Mouse (Mus musculus) forebrain, embryonic 16.5 days (tissue): ENCODE measurements around the gene Clec2d. TPM values are rescaled to one million over a fixed set of nuclear protein-coding genes. Genes with fewer than 3 reads are reported as not detected.

Experiments
- ATAC-seq: fragments of 200-750 bp; cut with Nextera tagmentation; 2 replicates; pipeline ENCODE4 v1.8.0; 2017; ENCODE audit warnings: mild to moderate bottlenecking, moderate library complexity
- H3K27ac ChIP-seq: fragments of 300-500 bp; sonication (generic); 2 replicates; pipeline ENCODE4 v1.5.1; 2014; ENCODE audit warnings: low read length, control low read depth
- H3K27me3 ChIP-seq: fragments of 300-500 bp; sonication (generic); replicated peaks from 2 replicates; pipeline ENCODE4 v1.6.1; 2014; ENCODE audit warnings: low read length; ENCODE audit not compliant: control insufficient read depth, insufficient read depth
- H3K36me3 ChIP-seq: fragments of 300-500 bp; sonication (generic); 2 replicates; pipeline ENCODE4 v1.6.1; 2014; ENCODE audit not compliant: control insufficient read depth, insufficient read depth
- H3K4me1 ChIP-seq: fragments of 300-500 bp; sonication (generic); replicated peaks from 2 replicates; pipeline ENCODE4 v1.6.1; 2014; ENCODE audit warnings: low read length; ENCODE audit not compliant: control insufficient read depth, insufficient read depth
- H3K4me2 ChIP-seq: fragments of 300-500 bp; sonication (generic); 2 replicates; pipeline ENCODE4 v1.6.1; 2014; ENCODE audit warnings: mild to moderate bottlenecking, low read length, control low read depth
- H3K4me3 ChIP-seq: fragments of 300-500 bp; sonication (generic); replicated peaks from 2 replicates; pipeline ENCODE4 v1.5.1; 2014; ENCODE audit warnings: mild to moderate bottlenecking, low read length, control low read depth
- H3K9ac ChIP-seq: fragments of 300-500 bp; sonication (generic); replicated peaks from 2 replicates; pipeline ENCODE4 v1.6.1; 2014; ENCODE audit warnings: low read depth, low read length, control low read depth
- H3K9me3 ChIP-seq: fragments of 300-500 bp; sonication (generic); 2 replicates; pipeline ENCODE4 v1.6.1; 2016; ENCODE audit warnings: low read length; ENCODE audit not compliant: control insufficient read depth
- WGBS: fragments of 180-500 bp; shearing (Covaris S2); extraction: QIAGEN DNeasy Blood & Tissue Kit; methylation state at CpG from one replicate; pipeline ENCODE4 v1.1.7; 2014; 5-methylcytosine and 5-hydroxymethylcytosine counted together
- polyA plus RNA-seq: library from polyadenylated mRNA; unstranded; fragments of >200 nt; fragmentation: Nextera tagmentation; extraction: Ambion mirVana; gene quantifications from 2 replicates; pipeline ENCODE4 v1.2.1, GENCODE M21; 2015

The Clec2d gene
- polyA plus RNA-seq, 1 experiment from 2014 or later = 0.18 TPM

DNA sequence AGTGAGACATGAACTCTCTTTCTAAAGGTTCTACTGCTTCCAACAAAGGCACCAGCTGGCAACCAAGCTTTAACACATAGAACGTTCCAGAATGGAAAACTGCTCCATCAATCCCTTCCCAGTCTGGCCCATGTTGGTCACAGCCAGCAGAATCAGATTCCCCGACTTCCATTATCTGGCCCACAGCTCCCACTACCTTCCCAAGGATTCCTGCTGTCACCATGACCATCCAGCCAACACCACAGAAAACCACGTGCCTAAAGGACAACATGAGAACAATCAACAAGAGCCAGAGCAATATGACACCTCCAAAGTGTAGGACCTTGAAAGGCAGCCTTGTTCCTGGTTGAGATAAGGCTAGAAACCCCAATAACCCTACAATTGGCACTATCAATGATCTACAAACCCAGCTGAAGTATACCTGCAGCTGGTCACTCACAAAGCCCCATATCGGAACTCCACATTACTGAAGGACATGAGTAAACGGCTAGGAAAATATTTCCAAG, 37.8 kb downstream of the Clec2d start:
- no peaks in the 10 kb centered on the region for H3K36me3 ChIP-seq
- no peak for ATAC-seq
- 81% methylated on average over 5 of the region's 5 CpGs for WGBS
- H3K4me1 ChIP-seq = no peaks in the 10 kb centered on the region
- no peak overlapping the region for H3K27ac ChIP-seq
- no peak overlapping the region for H3K4me2 ChIP-seq
- no peak overlapping the region for H3K4me3 ChIP-seq
- H3K9me3 ChIP-seq = no peaks in the 10 kb centered on the region
- H3K9ac ChIP-seq = no peak overlapping the region
- no peaks in the 10 kb centered on the region for H3K27me3 ChIP-seq

DNA sequence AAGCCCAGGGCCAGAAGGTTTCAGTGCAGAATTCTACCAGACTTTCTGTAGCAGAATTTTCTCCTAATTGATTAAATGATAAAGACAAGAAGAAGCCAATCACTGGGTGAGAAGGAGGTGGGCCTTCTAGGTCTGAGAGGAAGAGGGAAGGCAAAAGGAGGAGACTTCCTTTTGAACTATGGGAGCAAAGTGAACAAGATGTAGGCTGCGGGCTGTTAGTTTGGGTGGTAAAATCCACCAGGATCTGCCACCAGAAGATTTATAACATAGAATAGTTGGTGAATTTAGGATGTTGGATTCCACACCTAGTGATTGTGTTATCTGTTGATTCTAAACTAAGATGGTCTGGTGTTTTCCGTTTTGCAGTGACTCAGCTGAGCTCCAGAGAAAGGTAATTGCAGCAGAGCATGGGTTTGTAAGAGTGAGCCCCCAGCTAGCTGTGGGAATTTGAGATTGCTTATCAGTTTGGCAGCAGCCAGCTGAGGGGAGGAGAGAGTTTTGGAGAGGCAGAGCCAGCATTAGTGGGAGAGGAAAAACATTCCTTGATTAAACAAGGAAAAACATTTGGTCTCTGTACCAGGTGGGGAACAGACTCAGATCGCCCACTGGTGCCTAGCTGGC, 39.6 kb downstream of the Clec2d start:
- Histone ChIP-seq H3K4me1 (no peaks in the 10 kb centered on the region), H3K9me3 (no peaks in the 10 kb centered on the region), H3K36me3 (no peaks in the 10 kb centered on the region), H3K4me2 (no peak overlapping the region), H3K27ac (no peak overlapping the region), H3K9ac (no peak overlapping the region), H3K4me3 (no peak overlapping the region), H3K27me3 (no peaks in the 10 kb centered on the region)
- WGBS = 86% methylated on average over 3 of the region's 3 CpGs
- no peak for ATAC-seq

DNA sequence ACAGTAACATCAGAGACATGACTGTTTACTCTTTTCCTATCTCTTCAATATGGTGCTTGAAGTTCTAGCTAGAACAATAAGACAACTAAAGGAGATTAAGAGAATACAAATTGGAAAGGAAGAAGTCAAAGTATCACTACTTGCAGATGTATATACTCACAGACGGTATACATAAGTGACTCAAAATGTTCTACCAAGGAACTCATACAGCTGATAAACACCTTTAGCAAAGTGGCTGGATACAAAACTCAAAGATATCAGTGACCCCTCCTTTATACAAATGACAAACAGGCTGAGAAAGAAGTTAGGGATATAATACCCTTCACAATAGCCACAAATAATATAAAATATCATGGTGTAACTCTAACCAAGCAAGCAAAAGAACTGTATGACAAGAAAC, 40.6 kb downstream of the Clec2d start:
- H3K4me2 ChIP-seq = no peak overlapping the region
- H3K9ac ChIP-seq = no peak overlapping the region
- no peak overlapping the region for H3K4me3 ChIP-seq
- H3K36me3 ChIP-seq = no peaks in the 10 kb centered on the region
- no peaks in the 10 kb centered on the region for H3K9me3 ChIP-seq
- WGBS = 100% methylated on average over 1 of the region's 1 CpGs
- ATAC-seq = no peak
- no peaks in the 10 kb centered on the region for H3K4me1 ChIP-seq
- no peak overlapping the region for H3K27ac ChIP-seq
- no peaks in the 10 kb centered on the region for H3K27me3 ChIP-seq

DNA sequence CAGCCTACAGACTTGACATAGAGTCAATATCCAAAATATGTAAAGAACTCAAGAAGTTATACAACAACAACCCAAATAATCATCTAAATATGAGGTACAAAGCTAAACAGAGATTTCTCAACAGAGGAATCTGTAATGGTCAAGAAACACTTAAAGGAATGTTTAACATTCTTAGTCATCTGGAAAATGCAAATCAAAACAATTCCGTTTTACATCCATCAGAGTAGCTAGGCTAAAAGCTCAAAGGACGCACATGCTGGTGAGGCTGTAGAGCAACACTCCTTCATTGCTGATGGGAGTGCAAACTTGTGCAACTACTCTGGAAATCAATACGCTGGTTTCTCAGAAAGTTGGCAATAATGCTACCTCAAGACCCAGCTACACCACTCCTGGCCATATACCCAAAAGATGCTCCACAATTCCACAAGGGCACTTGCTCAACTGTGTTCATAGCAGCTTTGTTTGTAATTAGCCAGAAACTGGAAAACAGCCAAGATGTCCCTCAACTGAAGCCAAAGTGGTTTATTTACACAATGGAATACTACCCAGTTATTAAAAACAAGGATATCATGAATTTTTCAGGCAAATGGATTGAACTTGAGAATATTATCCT, 41.9 kb downstream of the Clec2d start:
- ATAC-seq = no peak
- H3K4me2 ChIP-seq = no peak overlapping the region
- 95% methylated on average over 3 of the region's 3 CpGs for WGBS
- H3K27me3 ChIP-seq = no peaks in the 10 kb centered on the region
- H3K27ac ChIP-seq = no peak overlapping the region
- H3K36me3 ChIP-seq = no peaks in the 10 kb centered on the region
- H3K4me3 ChIP-seq = no peak overlapping the region
- no peaks in the 10 kb centered on the region for H3K4me1 ChIP-seq
- H3K9ac ChIP-seq = no peak overlapping the region
- H3K9me3 ChIP-seq = no peaks in the 10 kb centered on the region

DNA sequence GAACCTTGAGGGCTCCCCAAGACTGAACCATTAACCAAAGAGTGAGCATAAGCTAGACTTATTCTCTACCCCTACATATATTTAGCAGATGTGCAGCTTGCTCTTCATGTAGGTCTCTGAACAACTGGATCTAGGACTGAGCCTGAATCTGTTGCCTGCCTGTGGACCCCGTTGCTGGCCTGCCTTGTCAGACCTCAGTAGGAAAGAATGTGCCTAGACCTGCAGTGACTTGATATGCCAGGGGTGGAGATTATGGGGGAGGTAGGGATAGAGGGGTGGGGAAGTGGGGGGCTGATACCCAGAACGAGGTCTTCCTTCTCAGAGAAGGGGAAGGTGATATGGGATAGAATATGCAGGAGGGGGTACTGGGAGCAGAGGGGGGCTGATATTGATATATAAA, 43.2 kb downstream of the Clec2d start:
- WGBS = 74% methylated on average over 2 of the region's 2 CpGs
- ATAC-seq = no peak
- H3K27ac ChIP-seq = no peak overlapping the region

DNA sequence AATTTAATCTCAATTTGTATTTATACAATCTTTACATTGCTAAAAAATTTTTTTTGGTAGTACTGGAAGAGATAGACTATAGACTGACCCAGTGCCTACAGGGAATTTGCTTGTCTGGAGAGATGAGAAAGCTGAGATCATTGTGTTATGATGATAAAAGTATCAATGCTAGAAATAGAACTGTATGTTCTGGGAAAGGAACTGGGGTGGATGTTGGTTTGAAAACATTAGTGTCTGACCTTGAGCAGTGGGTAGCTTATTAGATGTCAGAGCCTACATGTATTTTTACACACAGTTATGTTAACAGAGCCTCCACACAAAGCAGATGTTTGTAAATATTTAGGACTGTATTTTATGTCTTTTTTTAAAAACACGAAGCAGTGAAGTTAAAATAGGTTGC, 43.7 kb downstream of the Clec2d start:
- Histone ChIP-seq H3K27ac (no peak overlapping the region), H3K9me3 (no peaks in the 10 kb centered on the region), H3K4me2 (no peak overlapping the region), H3K27me3 (no peaks in the 10 kb centered on the region), H3K9ac (no peak overlapping the region), H3K4me3 (no peak overlapping the region), H3K36me3 (no peaks in the 10 kb centered on the region), H3K4me1 (no peaks in the 10 kb centered on the region)
- ATAC-seq = no peak
- WGBS = 73% methylated on average over 1 of the region's 1 CpGs

More for the DNA sequence above, 43.2 kb downstream of the Clec2d start:
- H3K4me1 ChIP-seq = no peaks in the 10 kb centered on the region
- no peak overlapping the region for H3K4me3 ChIP-seq
- no peaks in the 10 kb centered on the region for H3K9me3 ChIP-seq
- H3K4me2 ChIP-seq = no peak overlapping the region
- H3K36me3 ChIP-seq = no peaks in the 10 kb centered on the region
- H3K9ac ChIP-seq = no peak overlapping the region
- H3K27me3 ChIP-seq = no peaks in the 10 kb centered on the region

DNA sequence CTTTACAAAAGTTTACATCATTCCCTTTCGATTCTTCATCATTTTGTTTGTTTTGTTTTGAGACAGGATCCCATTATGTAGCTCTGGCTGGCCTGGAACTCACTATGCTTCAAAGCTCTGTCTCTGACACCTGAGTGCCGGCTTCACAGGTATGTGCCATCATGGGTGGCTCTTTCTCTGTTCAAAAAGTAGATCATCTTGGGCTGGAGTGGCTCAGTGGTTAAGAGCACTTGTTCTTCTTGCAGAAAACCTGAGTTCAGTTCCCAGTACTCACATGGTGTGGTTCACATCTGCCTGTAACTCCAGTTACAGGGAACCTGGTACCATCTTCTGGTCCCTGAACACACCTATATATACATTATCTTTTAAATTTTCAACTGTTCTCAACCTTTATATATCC, 44.7 kb downstream of the Clec2d start:
- 70% methylated on average over 2 of the region's 2 CpGs for whole genome bisulfite sequencing

DNA sequence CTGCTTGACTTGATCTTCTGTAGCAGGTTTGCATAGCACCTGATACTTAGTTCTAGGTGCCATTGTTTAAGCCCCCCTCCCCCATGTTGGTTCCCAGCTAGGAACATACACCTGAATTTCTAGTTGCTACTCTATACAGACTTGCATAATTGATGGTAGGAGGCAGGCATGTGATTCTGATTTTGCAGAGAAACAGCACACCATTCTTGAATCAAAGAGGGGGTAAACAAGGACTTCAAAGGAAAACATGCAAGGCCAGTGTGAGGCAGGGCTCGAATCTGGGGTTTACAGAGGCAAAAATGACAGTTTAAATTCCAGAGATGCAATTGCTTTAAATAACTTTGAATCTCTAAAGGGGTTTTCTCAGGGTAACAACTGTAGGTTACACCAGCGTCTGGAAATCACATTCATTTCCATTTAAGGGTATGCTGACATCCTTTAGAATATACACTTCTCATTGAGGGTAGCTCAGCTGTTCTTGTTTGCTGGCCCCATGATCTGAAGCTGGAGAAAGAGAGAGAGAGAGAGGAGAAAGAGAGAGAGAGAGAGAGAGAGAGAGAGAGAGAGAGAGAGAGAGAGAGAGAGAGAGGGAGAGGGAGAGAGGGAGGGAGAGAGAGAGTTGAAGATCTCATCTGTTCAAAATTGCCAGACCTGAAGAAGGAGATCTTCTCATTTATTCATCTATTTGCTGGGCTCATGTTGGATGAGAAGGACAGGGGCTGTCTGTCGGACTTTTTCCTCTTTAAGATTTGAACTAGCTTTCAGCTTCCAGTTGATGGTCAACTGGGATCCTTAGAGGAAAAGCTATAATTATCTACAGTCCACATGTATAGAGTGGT, 48.7 kb downstream of the Clec2d start:
- Histone ChIP-seq H3K27me3 (no peaks in the 10 kb centered on the region), H3K9me3 (no peaks in the 10 kb centered on the region), H3K4me3 (no peak overlapping the region), H3K27ac (no peak overlapping the region), H3K9ac (no peak overlapping the region), H3K4me1 (no peaks in the 10 kb centered on the region), H3K4me2 (no peak overlapping the region), H3K36me3 (no peaks in the 10 kb centered on the region)
- no peak for ATAC-seq
- 54% methylated on average over 3 of the region's 3 CpGs for WGBS

More for the DNA sequence above, 44.7 kb downstream of the Clec2d start:
- Histone ChIP-seq H3K27me3 (no peaks in the 10 kb centered on the region), H3K4me2 (no peak overlapping the region), H3K4me3 (no peak overlapping the region), H3K27ac (no peak overlapping the region), H3K4me1 (no peaks in the 10 kb centered on the region), H3K9me3 (no peaks in the 10 kb centered on the region), H3K9ac (no peak overlapping the region), H3K36me3 (no peaks in the 10 kb centered on the region)
- no peak for ATAC-seq

DNA sequence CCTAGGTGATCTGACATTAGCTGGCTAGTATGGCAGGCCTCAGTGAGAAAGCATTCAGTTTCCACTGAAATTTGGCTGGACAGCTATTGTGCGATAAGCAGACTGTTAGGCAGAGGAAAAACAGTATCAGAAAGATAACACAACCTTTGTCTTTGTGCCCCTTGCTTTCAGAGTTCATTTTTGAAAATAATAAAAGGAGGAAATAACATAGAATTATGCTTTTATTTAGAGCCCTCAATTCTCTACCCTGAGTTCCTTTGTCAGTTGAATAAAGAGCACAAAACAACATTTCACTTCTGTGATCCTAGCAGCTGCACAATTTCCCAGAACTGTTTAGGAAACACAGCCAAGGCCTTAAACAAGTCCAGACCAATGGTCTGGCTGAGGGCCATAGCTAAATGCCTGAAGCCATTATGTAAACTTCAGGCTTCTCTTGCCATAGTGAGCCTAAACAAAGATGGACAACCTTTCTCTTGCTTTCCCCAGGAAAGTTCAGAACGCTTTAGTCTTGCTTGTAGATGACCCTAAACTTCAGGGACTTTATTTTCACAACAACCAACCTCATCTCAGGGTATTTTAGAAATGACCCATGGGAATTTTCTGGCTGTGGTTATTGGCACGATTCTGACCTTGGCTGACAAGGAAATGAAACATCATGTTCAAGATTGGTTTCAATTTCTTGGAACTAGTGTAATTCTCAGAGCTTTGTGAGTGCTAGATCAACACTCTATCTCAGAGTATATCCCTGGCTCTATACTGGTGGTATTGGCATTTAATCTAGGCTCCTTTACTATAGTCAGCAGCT, 49.6 kb downstream of the Clec2d start:
- Histone ChIP-seq H3K4me2 (no peak overlapping the region), H3K4me3 (no peak overlapping the region), H3K9me3 (no peaks in the 10 kb centered on the region), H3K9ac (no peak overlapping the region), H3K36me3 (no peaks in the 10 kb centered on the region), H3K4me1 (no peaks in the 10 kb centered on the region), H3K27ac (no peak overlapping the region), H3K27me3 (no peaks in the 10 kb centered on the region)
- peak; percentile 79 for ATAC-seq
- 48% methylated on average over 3 of the region's 3 CpGs for WGBS
